Mouse (Mus musculus) heart, adult 2 months (tissue): ENCODE data around the gene Nectin1. TPM values are rescaled to one million over a fixed set of nuclear protein-coding genes. Genes with fewer than 3 reads are reported as not detected.
A peak's percentile ranks its signal among the peaks of the same experiment; 100 is the strongest.

Source experiments
- DNase-seq, 2 experiments: peaks; one replicate each; pipeline ENCODE4 v3.0.0; 2021
- H3K27ac ChIP-seq: fragments of 200-600 bp; 2 replicates; pipeline ENCODE4 v1.8.1; 2022
- H3K27me3 ChIP-seq: fragments of 200-500 bp; 2 replicates; pipeline ENCODE4 v1.6.1; 2012; ENCODE audit warnings: mild to moderate bottlenecking, low read length, inconsistent platforms, mixed read lengths; ENCODE audit not compliant: control insufficient read depth, insufficient read depth
- H3K36me3 ChIP-seq: fragments of 200-500 bp; 2 replicates; pipeline ENCODE4 v1.6.1; 2012; ENCODE audit warnings: low read length, inconsistent platforms; ENCODE audit not compliant: control insufficient read depth, insufficient read depth
- H3K4me1 ChIP-seq: fragments of 200-500 bp; 2 replicates; pipeline ENCODE4 v1.6.1; 2011; ENCODE audit warnings: low read length; ENCODE audit not compliant: control insufficient read depth, insufficient read depth
- H3K4me3 ChIP-seq: fragments of 200-600 bp; 2 replicates; pipeline ENCODE4 v1.8.1; 2022
- H3K79me2 ChIP-seq: fragments of 200-500 bp; replicated peaks from 2 replicates; pipeline ENCODE4 v1.6.1; 2012; ENCODE audit warnings: mild to moderate bottlenecking, inconsistent platforms, low read length, moderate library complexity, mixed read lengths; ENCODE audit not compliant: control insufficient read depth, insufficient read depth
- H3K9ac ChIP-seq: fragments of 200-500 bp; 2 replicates; pipeline ENCODE4 v1.6.1; 2012; ENCODE audit warnings: low read depth, mild to moderate bottlenecking, control low read depth, inconsistent platforms, low read length, mixed read lengths
- CTCF ChIP-seq: fragments of 200-600 bp; IDR thresholded peaks from 2 replicates; pipeline ENCODE4 v1.8.1; 2022; ENCODE audit warnings: antibody characterized with exemption, mild to moderate bottlenecking, moderate library complexity
- EP300 ChIP-seq: fragments of 200-500 bp; IDR thresholded peaks from 2 replicates; pipeline ENCODE4 v1.6.1; 2011; ENCODE audit warnings: low read depth, low read length, control low read depth; ENCODE audit not compliant: insufficient read depth
- POLR2A ChIP-seq: fragments of 200-500 bp; IDR thresholded peaks from 2 replicates; pipeline ENCODE4 v1.6.1; 2011; ENCODE audit warnings: mild to moderate bottlenecking, low read depth, low read length, control low read depth; ENCODE audit not compliant: insufficient read depth
- WGBS: fragments of 180-500 bp; shearing (Covaris S2); methylation state at CpG from one replicate; pipeline ENCODE4 v1.1.7; 2018; 5-methylcytosine and 5-hydroxymethylcytosine counted together
- intact Hi-C: fragments of 180-260 bp; cut with DNase I; formaldehyde crosslinking; loops from one replicate; pipeline ENCODE4 v1.15.1; 2025
- polyA plus RNA-seq: library from polyadenylated mRNA; depleted of rRNA; stranded (reverse); fragments of >200 nt; gene quantifications from 2 replicates; pipeline ENCODE4 v1.2.3, GENCODE M21; 2012
- total RNA-seq, 2 experiments: library from RNA; stranded (reverse); gene quantifications; 2 replicates each; pipeline ENCODE4 v1.2.3; 2021

Nectin1 gene
- total and polyA plus RNA-seq, 3 experiments, result 2.0 to 4.6 (median 2.9) TPM

- Histone ChIP-seq H3K27me3 (no peaks in the 10 kb centered on the region), H3K36me3 (no peaks in the 10 kb centered on the region), H3K79me2 (no peaks in the 10 kb centered on the region), H3K4me1 (peaks cover 4% of the 10 kb centered on the region; the same call in 1 of the 2 replicates), H3K4me3 (no peak overlapping the region), H3K27ac (no peak overlapping the region), H3K9ac (no peak overlapping the region)
- intact Hi-C loops, result no loop called here
- 48% methylated on average over 3 of the region's 3 CpGs for WGBS
- TF ChIP-seq CTCF (no peak), POLR2A (no peak), EP300 (no peak)
- no peak for DNase-seq
These were observed 52.2 kb downstream of the Nectin1 start for GRCm38 (mm10) chr9:43796031-43796430.

- 71% methylated on average over 11 of the region's 11 CpGs for WGBS
These were observed 53.3 kb downstream of the Nectin1 start for GRCm38 (mm10) chr9:43796841-43797740.

DNA sequence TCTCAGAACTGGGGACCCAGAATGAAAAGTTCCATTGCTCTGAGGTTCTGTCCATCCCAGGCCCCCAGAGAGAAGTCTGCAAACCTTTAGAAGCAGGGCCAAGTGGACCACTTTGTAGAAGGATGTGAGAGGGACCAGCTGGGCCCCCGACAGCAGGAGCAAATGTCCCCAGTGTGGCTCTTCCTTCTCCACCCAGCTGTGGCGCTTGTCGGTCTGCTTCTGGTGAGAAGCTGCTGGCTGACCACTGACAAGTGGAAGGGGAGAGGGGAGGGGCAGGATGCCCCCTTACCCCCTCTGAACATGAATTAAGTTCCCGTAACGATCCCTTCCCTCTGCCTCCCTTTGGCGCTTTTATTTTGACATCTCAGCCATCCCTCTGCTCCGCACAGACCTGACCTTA is 54.0 kb downstream of the Nectin1 start:
- no peak for TF ChIP-seq EP300
- TF ChIP-seq POLR2A, result no peak
- TF ChIP-seq CTCF, result no peak
- no peak overlapping the region for H3K4me3 ChIP-seq
- H3K36me3 ChIP-seq, result no peaks in the 10 kb centered on the region
- DNase-seq, result no peak
- H3K9ac ChIP-seq, result no peak overlapping the region
- no peak overlapping the region for H3K27ac ChIP-seq
- H3K27me3 ChIP-seq, result no peaks in the 10 kb centered on the region
- intact Hi-C loops, result no loop called here
- no peaks in the 10 kb centered on the region for H3K79me2 ChIP-seq
- H3K4me1 ChIP-seq, result peaks cover 4% of the 10 kb centered on the region; the same call in 1 of the 2 replicates
- WGBS, result 72% methylated on average over 7 of the region's 7 CpGs

More at GRCm38 (mm10) chr9:43796841-43797740, 53.3 kb downstream of the Nectin1 start:
- TF ChIP-seq CTCF, result no peak
- TF ChIP-seq POLR2A, result no peak
- no peaks in the 10 kb centered on the region for H3K36me3 ChIP-seq
- no peak overlapping the region for H3K4me3 ChIP-seq
- H3K79me2 ChIP-seq, result no peaks in the 10 kb centered on the region
- peak; percentile 33 to 36 for DNase-seq
- no peak overlapping the region for H3K27ac ChIP-seq
- H3K4me1 ChIP-seq, result peaks cover 4% of the 10 kb centered on the region; the same call in 1 of the 2 replicates
- intact Hi-C loops, result no loop called here
- H3K27me3 ChIP-seq, result no peaks in the 10 kb centered on the region
- no peak overlapping the region for H3K9ac ChIP-seq

DNA sequence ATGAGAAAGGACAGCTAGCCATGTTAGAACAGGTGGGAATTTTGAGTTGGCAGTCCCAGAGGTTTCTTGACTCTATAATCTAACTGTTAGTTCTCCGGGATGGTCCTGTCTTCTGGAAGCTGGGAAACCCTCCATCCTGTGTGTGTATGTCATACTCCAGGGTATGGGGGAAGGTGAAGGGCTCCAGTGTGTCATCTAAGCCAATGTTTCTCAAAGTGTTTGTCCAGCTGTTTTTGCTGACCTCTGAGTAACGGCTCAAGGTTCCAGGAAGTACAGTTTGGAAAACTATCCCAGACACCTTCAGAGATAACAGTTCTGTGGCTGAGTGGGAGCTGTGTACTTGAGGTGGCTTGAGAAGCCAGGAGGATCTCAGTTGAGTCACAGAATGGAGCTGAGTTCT is 56.7 kb downstream of the Nectin1 start:
- H3K27ac ChIP-seq, result no peak overlapping the region
- no peak for DNase-seq
- no peak overlapping the region for H3K4me3 ChIP-seq
- intact Hi-C loops, result no loop called here
- 40% methylated on average over 2 of the region's 2 CpGs for WGBS
- no peaks in the 10 kb centered on the region for H3K27me3 ChIP-seq
- H3K4me1 ChIP-seq, result peaks cover 4% of the 10 kb centered on the region; the same call in 1 of the 2 replicates
- H3K9ac ChIP-seq, result no peak overlapping the region
- no peaks in the 10 kb centered on the region for H3K79me2 ChIP-seq
- no peaks in the 10 kb centered on the region for H3K36me3 ChIP-seq
- TF ChIP-seq EP300, result no peak
- TF ChIP-seq CTCF, result no peak
- TF ChIP-seq POLR2A, result no peak

DNA sequence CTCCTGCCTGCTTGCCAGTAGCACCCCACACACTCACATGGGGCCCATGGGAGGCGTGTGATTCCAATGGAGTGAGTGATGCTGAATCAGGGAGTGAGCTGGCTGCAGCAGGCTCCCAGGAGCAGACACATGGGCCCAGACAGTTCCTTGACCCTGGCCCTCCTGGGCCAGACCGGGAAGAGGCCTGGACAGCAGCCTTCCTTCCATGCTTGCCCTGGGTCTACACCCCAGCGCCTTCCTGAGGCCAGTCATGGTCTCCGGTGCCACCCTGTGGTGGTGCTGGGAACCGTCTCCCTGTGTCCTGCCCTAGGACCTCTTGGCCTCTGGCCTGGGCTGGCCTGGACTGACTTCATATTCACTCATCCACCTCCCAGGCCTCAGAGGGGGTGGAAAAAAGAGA is 58.1 kb downstream of the Nectin1 start:
- Histone ChIP-seq H3K4me3 (no peak overlapping the region), H3K4me1 (peaks cover 3% of the 10 kb centered on the region; the same call in 1 of the 2 replicates), H3K27ac (no peak overlapping the region), H3K9ac (no peak overlapping the region), H3K79me2 (no peaks in the 10 kb centered on the region), H3K27me3 (no peaks in the 10 kb centered on the region), H3K36me3 (no peaks in the 10 kb centered on the region)
- DNase-seq, result peak; percentile 84 to 86
- intact Hi-C loops, result loop anchor here (1.0 to 2.0 kb wide), 2 partner anchors 59 to 463 kb away; partner anchors contain the start of gene Nectin1
- 40% methylated on average over 5 of the region's 5 CpGs for WGBS
- TF ChIP-seq EP300 (peak; percentile 88), POLR2A (no peak), CTCF (peak; percentile 88)

DNA sequence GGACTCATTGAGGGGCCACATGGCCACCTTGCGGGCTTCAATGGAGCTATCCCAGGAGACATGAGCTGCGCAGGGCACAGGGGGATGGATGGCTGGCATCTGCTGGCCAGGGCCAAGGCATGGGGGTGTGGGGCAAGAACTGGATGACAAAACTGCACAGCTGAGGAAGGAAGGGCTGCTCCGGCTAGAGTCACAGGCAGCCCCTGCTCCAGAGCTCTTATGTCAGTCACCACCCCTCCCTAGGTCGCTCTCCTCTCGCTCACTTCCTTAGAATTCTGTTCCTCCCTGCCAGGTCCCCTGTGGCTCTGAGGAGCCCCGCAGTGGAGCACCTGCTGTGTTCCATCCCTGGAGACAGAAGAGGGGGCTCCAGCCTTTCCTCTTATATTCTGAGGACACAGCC is 63.8 kb downstream of the Nectin1 start:
- intact Hi-C loops, result no loop called here
- H3K4me1 ChIP-seq, result no peaks in the 10 kb centered on the region
- H3K27ac ChIP-seq, result no peak overlapping the region
- 32% methylated on average over 6 of the region's 6 CpGs for WGBS
- no peak for DNase-seq
- no peak for TF ChIP-seq CTCF
- no peaks in the 10 kb centered on the region for H3K36me3 ChIP-seq
- H3K27me3 ChIP-seq, result no peaks in the 10 kb centered on the region; the same call in 1 of the 2 replicates
- no peaks in the 10 kb centered on the region for H3K79me2 ChIP-seq
- H3K4me3 ChIP-seq, result no peak overlapping the region
- H3K9ac ChIP-seq, result no peak overlapping the region
